Mouse (Mus musculus) R1 (cell line): ENCODE measurements around the gene Vat1l.
A peak's percentile ranks its signal among the peaks of the same experiment; 100 is the strongest.

Source experiments
- DNase-seq: peaks from one replicate; pipeline ENCODE4 v3.0.0-alpha.2; 2018; ENCODE audit warnings: low read depth, low spot score

The Vat1l gene

GRCm38 (mm10) chr8:114205221-114205901, at the start of gene Vat1l:
Gene Vat1l (plus strand): TSS chr8:114205612.
- peak; percentile 68 for DNase-seq

- no peak for DNase-seq
Measured at GRCm38 (mm10) chr8:114158586-114158985, 46.8 kb upstream of the Vat1l start.

GRCm38 (mm10) chr8:114159666-114160065, 45.7 kb upstream of the Vat1l start:
- no peak for DNase-seq

- DNase-seq, result no peak
Measured at GRCm38 (mm10) chr8:114163871-114164270, 41.5 kb upstream of the Vat1l start.

- DNase-seq, result no peak
Measured at GRCm38 (mm10) chr8:114164444-114165096, 40.8 kb upstream of the Vat1l start.

- DNase-seq, result no peak
Measured at GRCm38 (mm10) chr8:114165741-114166140, 39.7 kb upstream of the Vat1l start.

GRCm38 (mm10) chr8:114176721-114177120, 28.7 kb upstream of the Vat1l start:
- DNase-seq, result peak; percentile 65

GRCm38 (mm10) chr8:114193334-114193733, 12.1 kb upstream of the Vat1l start:
- no peak for DNase-seq

- no peak for DNase-seq
Measured at GRCm38 (mm10) chr8:114198990-114199389, 6.4 kb upstream of the Vat1l start.

- no peak for DNase-seq
Measured at GRCm38 (mm10) chr8:114206421-114206983, 1.1 kb downstream of the Vat1l start.

- DNase-seq, result no peak
Measured at GRCm38 (mm10) chr8:114207026-114207425, 1.6 kb downstream of the Vat1l start.

- no peak for DNase-seq
Measured at GRCm38 (mm10) chr8:114220779-114221178, 15.4 kb downstream of the Vat1l start.

GRCm38 (mm10) chr8:114222001-114222400, 16.6 kb downstream of the Vat1l start:
- no peak for DNase-seq

- DNase-seq, result no peak
Measured at GRCm38 (mm10) chr8:114224001-114224400, 18.6 kb downstream of the Vat1l start.

GRCm38 (mm10) chr8:114251321-114252065, 46.1 kb downstream of the Vat1l start:
- no peak for DNase-seq

- DNase-seq, result no peak
Measured at GRCm38 (mm10) chr8:114258685-114259084, 53.3 kb downstream of the Vat1l start.

GRCm38 (mm10) chr8:114259713-114260355, 54.4 kb downstream of the Vat1l start:
- DNase-seq, result no peak

- no peak for DNase-seq
Measured at GRCm38 (mm10) chr8:114262331-114262730, 56.9 kb downstream of the Vat1l start.

- no peak for DNase-seq
Measured at GRCm38 (mm10) chr8:114274558-114274957, 69.1 kb downstream of the Vat1l start.

- DNase-seq, result peak; percentile 17
Measured at GRCm38 (mm10) chr8:114281101-114281500, 75.7 kb downstream of the Vat1l start.

GRCm38 (mm10) chr8:114294889-114295748, 89.7 kb downstream of the Vat1l start:
- no peak for DNase-seq
